Mouse (Mus musculus) midbrain, embryonic 11.5 days (tissue): ENCODE measurements around the gene Gm28374. TPM values are rescaled to one million over a fixed set of nuclear protein-coding genes. Genes with fewer than 3 reads are reported as not detected.

Experiments
- ATAC-seq: fragments of 200-750 bp; cut with Nextera tagmentation; 2 replicates; pipeline ENCODE4 v1.8.0; 2017; ENCODE audit warnings: moderate TSS enrichment, moderate library complexity; ENCODE audit not compliant: low FRiP score
- DNase-seq: peaks from one replicate; pipeline ENCODE4 v3.0.0; 2015; ENCODE audit warnings: low spot score; ENCODE audit errors: missing footprints
- H3K27ac ChIP-seq: fragments of 300-500 bp; sonication (generic); 2 replicates; pipeline ENCODE4 v1.5.1; 2014; ENCODE audit warnings: low read depth, low read length
- H3K27me3 ChIP-seq: fragments of 300-500 bp; sonication (generic); 2 replicates; pipeline ENCODE4 v1.6.1; 2014; ENCODE audit warnings: mild to moderate bottlenecking, low read length, moderate library complexity, mixed read lengths; ENCODE audit not compliant: control insufficient read depth, insufficient read depth
- H3K36me3 ChIP-seq: fragments of 300-500 bp; sonication (generic); 2 replicates; pipeline ENCODE4 v1.6.1; 2014; ENCODE audit warnings: mild to moderate bottlenecking, low read length, moderate library complexity, mixed read lengths; ENCODE audit not compliant: control insufficient read depth, insufficient read depth
- H3K4me1 ChIP-seq: fragments of 300-500 bp; sonication (generic); 2 replicates; pipeline ENCODE4 v1.6.1; 2014; ENCODE audit warnings: low read length; ENCODE audit not compliant: control insufficient read depth, insufficient read depth
- H3K4me2 ChIP-seq: fragments of 300-500 bp; sonication (generic); 2 replicates; pipeline ENCODE4 v1.6.1; 2014; ENCODE audit warnings: mild to moderate bottlenecking, moderate library complexity
- H3K4me3 ChIP-seq: fragments of 300-500 bp; sonication (generic); 2 replicates; pipeline ENCODE4 v1.5.1; 2014; ENCODE audit warnings: low read depth, low read length
- H3K9ac ChIP-seq: fragments of 300-500 bp; sonication (generic); 2 replicates; pipeline ENCODE4 v1.6.1; 2014; ENCODE audit warnings: low read length
- H3K9me3 ChIP-seq: fragments of 300-500 bp; sonication (generic); 2 replicates; pipeline ENCODE4 v1.6.1; 2016; ENCODE audit warnings: low read length; ENCODE audit not compliant: control insufficient read depth
- WGBS: fragments of 180-500 bp; shearing (Covaris S2); extraction: QIAGEN DNeasy Blood & Tissue Kit; methylation state at CpG from one replicate; pipeline ENCODE4 v1.1.7; 2014; 5-methylcytosine and 5-hydroxymethylcytosine counted together
- polyA plus RNA-seq: library from polyadenylated mRNA; unstranded; fragments of >200 nt; fragmentation: Nextera tagmentation; extraction: Ambion mirVana; gene quantifications from 2 replicates; pipeline ENCODE4 v1.2.1, GENCODE M21; 2014

Gene Gm28374
- polyA plus RNA-seq, 1 experiment from 2014 or later, result 2.2 TPM

DNA sequence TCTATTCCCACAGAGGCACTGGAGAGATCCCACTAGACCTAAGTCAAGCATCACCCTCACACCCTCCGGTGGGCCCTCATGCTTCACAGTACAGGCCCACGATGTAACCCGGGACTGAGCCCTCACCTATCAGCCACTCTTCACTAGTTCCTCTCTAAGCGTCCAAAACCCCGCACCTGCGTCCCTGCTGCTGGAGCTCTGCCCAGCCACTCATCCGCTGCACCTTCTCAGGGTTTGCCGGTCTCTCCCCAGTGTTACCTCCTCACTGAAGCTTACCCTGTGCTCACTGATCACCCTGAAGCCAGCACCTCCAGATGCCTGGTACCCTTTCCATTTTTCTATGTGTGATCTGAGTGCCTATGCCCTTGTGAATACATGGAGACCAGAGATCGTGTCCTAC lies 39.8 kb downstream of the Gm28374 start:
- Histone ChIP-seq H3K9ac (no peak overlapping the region), H3K27ac (no peak overlapping the region), H3K4me1 (peaks cover 8% of the 10 kb centered on the region), H3K9me3 (no peaks in the 10 kb centered on the region), H3K4me2 (no peak overlapping the region), H3K36me3 (no peaks in the 10 kb centered on the region), H3K4me3 (no peak overlapping the region), H3K27me3 (no peaks in the 10 kb centered on the region)
- WGBS, result 84% methylated on average over 9 of the region's 9 CpGs
- no peak for DNase-seq
- ATAC-seq, result no peak

DNA sequence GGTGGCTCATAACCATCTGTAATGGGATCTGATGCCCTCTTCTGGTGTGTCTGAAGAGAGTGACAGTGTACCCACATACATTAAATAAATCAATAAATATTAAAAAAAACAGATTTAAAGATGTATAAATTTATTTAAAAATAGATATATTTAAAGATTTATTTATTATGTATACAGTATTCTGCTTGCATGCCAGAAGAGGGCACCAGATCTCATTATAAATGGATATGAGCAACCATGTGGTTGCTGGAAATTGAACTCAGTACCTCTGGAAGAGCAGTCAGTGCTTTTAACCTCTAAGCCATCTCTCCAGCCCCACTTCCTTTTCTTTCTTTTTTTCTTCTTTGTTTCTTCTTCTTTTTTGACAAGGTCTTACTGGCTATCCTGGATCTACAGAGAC lies 42.1 kb downstream of the Gm28374 start:
- H3K27ac ChIP-seq, result no peak overlapping the region
- no peak overlapping the region for H3K4me2 ChIP-seq
- H3K4me3 ChIP-seq, result no peak overlapping the region
- H3K9ac ChIP-seq, result no peak overlapping the region
- no peaks in the 10 kb centered on the region for H3K36me3 ChIP-seq
- no peaks in the 10 kb centered on the region for H3K9me3 ChIP-seq
- ATAC-seq, result no peak
- no peaks in the 10 kb centered on the region for H3K27me3 ChIP-seq
- H3K4me1 ChIP-seq, result no peaks in the 10 kb centered on the region; the same call in 1 of the 2 replicates
- DNase-seq, result no peak

DNA sequence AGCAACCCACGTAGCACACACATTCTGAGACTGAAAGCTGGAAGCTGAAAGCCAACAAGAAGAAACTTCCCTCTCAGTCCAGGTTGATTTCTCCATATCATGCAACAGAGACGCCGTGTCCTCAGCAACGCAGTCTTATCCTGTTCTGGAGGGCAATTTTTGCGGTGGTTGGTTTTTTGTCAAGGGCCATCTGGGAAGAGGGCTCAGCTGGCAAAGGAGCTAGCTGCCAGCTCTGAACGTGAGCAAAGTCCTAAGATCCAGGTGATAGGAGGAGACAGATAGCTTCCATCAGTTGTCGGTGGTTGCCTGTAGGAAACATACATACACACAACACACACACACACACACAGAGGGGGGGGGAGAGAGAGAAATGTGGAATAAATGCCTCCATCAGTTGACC lies 43.7 kb downstream of the Gm28374 start:
- DNase-seq (no peak), ATAC-seq (no peak)
- no peaks in the 10 kb centered on the region for H3K36me3 ChIP-seq
- H3K4me2 ChIP-seq, result no peak overlapping the region
- no peaks in the 10 kb centered on the region for H3K9me3 ChIP-seq
- H3K4me3 ChIP-seq, result no peak overlapping the region
- no peaks in the 10 kb centered on the region for H3K4me1 ChIP-seq
- 88% methylated on average over 7 of the region's 7 CpGs for WGBS
- no peak overlapping the region for H3K9ac ChIP-seq
- H3K27ac ChIP-seq, result no peak overlapping the region
- H3K27me3 ChIP-seq, result no peaks in the 10 kb centered on the region

DNA sequence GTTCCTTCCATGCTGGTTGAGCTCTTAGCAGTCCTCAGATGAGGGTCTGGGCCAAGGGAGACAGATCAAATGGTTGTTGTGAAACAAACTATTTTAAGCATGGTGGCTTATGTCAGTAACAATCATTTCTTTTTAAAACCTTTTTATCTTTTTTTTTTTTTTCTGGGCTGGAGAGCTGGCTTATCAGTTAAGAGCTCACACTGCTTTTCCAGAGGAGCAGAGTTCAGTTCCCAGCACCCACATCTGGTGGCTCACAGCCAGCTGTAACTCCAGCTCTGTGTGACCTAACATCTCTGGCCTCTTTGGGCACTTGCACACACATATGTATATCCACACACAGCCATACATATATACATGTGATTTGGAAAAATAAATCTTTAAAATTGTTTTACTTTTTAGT lies 44.4 kb downstream of the Gm28374 start:
- H3K4me3 ChIP-seq, result no peak overlapping the region
- H3K27ac ChIP-seq, result no peak overlapping the region
- H3K9ac ChIP-seq, result no peak overlapping the region
- DNase-seq (no peak), ATAC-seq (no peak)
- no peaks in the 10 kb centered on the region for H3K36me3 ChIP-seq
- H3K4me2 ChIP-seq, result no peak overlapping the region
- H3K9me3 ChIP-seq, result no peaks in the 10 kb centered on the region
- H3K27me3 ChIP-seq, result no peaks in the 10 kb centered on the region
- H3K4me1 ChIP-seq, result no peaks in the 10 kb centered on the region

DNA sequence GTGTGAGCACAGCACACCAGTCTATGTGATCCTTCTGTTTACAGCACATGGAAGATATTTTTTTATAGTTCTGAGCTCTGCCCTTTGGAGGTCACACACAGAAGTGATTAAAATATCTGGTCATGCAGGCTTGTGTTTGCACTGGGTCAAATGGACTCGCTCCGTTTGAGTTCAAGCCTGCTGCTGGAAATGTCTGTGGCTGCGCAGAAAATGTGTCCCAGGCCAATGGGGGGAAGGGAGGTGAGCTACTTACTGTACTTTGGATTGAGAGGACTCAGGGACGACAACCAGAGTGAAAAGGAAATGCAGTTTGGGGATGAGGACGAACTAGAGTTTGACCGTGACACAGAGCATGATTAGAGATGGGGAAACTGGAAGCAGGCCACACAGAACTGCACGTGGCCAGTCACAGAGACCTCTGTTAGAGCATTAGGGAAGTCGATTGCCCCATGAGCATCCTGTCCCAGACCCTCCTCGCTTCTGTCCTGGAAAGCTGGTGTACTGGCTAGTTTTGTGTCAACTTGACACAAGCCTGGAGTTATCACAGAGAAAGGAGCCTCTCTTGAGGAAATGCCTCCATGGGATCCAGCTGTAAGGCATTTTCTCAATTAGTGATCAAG lies 46.0 kb downstream of the Gm28374 start:
- DNase-seq, result no peak
- Histone ChIP-seq H3K4me2 (no peak overlapping the region), H3K4me3 (no peak overlapping the region), H3K36me3 (no peaks in the 10 kb centered on the region), H3K4me1 (no peaks in the 10 kb centered on the region), H3K27ac (no peak overlapping the region), H3K9ac (no peak overlapping the region), H3K27me3 (no peaks in the 10 kb centered on the region), H3K9me3 (no peaks in the 10 kb centered on the region)
- 78% methylated on average over 9 of the region's 9 CpGs for WGBS
- ATAC-seq, result no peak

DNA sequence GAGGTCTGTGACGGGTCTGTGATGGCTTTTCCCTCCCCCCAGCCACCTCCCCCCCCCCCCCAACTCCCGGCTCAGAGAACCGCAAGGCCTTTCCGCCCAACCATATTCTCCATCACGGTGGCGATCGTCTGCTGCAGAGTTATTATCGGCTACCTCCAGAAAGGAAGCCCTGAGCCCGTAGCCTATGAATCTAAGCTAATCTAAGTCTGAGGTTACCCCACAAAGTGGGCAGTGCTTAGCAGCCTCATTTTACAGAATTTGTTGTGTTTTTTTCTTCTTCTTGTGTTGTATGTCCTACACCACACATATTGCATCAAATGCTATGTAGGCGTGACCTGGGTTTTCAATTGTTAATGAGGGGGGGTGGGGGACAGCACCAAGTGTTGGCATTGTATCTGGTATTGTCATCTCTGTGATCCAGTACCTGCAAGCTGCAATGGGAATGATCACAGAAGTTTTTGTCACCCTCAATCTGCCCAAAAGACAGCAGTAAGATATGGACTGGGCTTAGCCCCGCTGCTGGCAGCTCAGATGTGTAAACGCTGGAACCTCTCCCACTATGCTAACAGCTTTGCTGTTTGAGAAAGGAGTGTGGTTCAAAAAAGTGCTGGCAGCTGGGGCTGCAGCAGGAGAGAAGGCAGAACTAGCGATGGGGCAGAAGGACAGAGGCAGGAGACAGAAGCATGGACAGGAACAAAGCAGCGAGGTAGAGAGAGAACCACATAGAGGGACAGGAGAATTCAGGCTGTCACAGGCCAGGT lies 51.4 kb downstream of the Gm28374 start:
- H3K9me3 ChIP-seq, result no peaks in the 10 kb centered on the region
- no peak overlapping the region for H3K9ac ChIP-seq
- 77% methylated on average over 14 of the region's 14 CpGs for WGBS
- no peak overlapping the region for H3K27ac ChIP-seq
- H3K4me2 ChIP-seq, result no peak overlapping the region
- ATAC-seq (no peak), DNase-seq (no peak)
- no peaks in the 10 kb centered on the region for H3K27me3 ChIP-seq
- H3K36me3 ChIP-seq, result no peaks in the 10 kb centered on the region
- H3K4me1 ChIP-seq, result no peaks in the 10 kb centered on the region
- H3K4me3 ChIP-seq, result no peak overlapping the region

DNA sequence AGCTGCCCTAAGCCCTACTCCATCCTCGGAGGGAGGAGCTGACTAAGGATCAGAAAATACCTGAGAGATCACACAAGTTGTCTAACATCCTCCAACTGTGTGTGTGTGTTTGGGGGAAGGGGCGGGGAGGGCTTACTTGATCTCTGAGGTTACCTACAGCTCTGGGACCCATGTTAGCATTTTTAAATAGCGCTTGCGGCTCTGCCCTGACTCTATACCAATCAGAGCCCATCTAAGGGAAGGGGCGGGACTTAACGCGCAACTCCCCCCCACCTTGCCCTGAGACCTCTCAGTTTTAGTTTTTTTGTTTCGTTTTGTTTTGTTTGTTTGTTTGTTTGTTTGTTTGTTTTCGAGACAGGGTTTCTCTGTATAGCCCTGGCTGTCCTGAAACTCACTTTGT lies 52.6 kb downstream of the Gm28374 start:
- Histone ChIP-seq H3K36me3 (no peaks in the 10 kb centered on the region), H3K4me2 (no peak overlapping the region), H3K27ac (no peak overlapping the region), H3K4me1 (no peaks in the 10 kb centered on the region), H3K9ac (no peak overlapping the region), H3K27me3 (no peaks in the 10 kb centered on the region), H3K4me3 (no peak overlapping the region), H3K9me3 (no peaks in the 10 kb centered on the region)
- DNase-seq (no peak), ATAC-seq (no peak)
- 77% methylated on average over 9 of the region's 9 CpGs for WGBS

DNA sequence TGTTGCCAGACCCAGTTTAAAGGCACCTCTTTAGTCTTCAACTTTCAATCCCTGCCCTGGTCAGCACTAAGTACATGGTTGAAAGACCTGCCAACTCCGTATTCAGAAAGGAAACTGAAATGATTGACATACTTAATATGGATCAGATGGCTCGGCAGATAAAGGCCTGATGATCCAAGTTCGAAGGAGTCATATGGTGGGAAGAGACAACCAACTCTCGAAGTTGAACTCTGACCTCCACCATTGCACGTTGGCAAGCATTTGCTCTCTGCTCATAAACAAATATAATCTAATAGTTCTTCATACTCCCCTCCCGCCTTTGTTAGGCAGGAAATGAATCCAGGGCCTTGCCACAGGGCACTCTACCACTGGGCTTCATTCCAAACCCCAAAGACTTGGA lies 53.1 kb downstream of the Gm28374 start:
- Histone ChIP-seq H3K27me3 (no peaks in the 10 kb centered on the region), H3K4me3 (no peak overlapping the region), H3K4me1 (no peaks in the 10 kb centered on the region), H3K9me3 (no peaks in the 10 kb centered on the region), H3K4me2 (no peak overlapping the region), H3K36me3 (no peaks in the 10 kb centered on the region), H3K27ac (no peak overlapping the region), H3K9ac (no peak overlapping the region)
- ATAC-seq, result no peak
- no peak for DNase-seq
- WGBS, result 90% methylated on average over 6 of the region's 6 CpGs
